Mouse (Mus musculus) lung, embryonic 14.5 days (tissue): ENCODE measurements around the gene Lbp. TPM values are rescaled to one million over a fixed set of nuclear protein-coding genes. Genes with fewer than 3 reads are reported as not detected.

Source experiments
- ATAC-seq: fragments of 200-750 bp; cut with Nextera tagmentation; 2 replicates; pipeline ENCODE4 v1.8.0; 2017; ENCODE audit warnings: mild to moderate bottlenecking, moderate TSS enrichment, moderate library complexity; ENCODE audit not compliant: insufficient read depth
- DNase-seq: peaks from one replicate; pipeline ENCODE4 v3.0.0-alpha.2; 2015
- H3K27ac ChIP-seq: fragments of 300-500 bp; sonication (generic); 2 replicates; pipeline ENCODE4 v1.5.1; 2014; ENCODE audit warnings: low read depth, mild to moderate bottlenecking, moderate library complexity
- H3K27me3 ChIP-seq: fragments of 300-500 bp; sonication (generic); 2 replicates; pipeline ENCODE4 v1.6.1; 2014; ENCODE audit warnings: low read length, control low read depth; ENCODE audit not compliant: insufficient read depth
- H3K36me3 ChIP-seq: fragments of 300-500 bp; sonication (generic); 2 replicates; pipeline ENCODE4 v1.6.1; 2014; ENCODE audit warnings: control low read depth; ENCODE audit not compliant: insufficient read depth
- H3K4me1 ChIP-seq: fragments of 300-500 bp; sonication (generic); 2 replicates; pipeline ENCODE4 v1.6.1; 2014; ENCODE audit warnings: antibody characterized with exemption, control low read depth; ENCODE audit not compliant: insufficient read depth
- H3K4me2 ChIP-seq: fragments of 300-500 bp; sonication (generic); 2 replicates; pipeline ENCODE4 v1.6.1; 2014; ENCODE audit warnings: mild to moderate bottlenecking
- H3K4me3 ChIP-seq: fragments of 300-500 bp; sonication (generic); 2 replicates; pipeline ENCODE4 v1.5.1; 2014; ENCODE audit warnings: low read depth, low read length
- H3K9ac ChIP-seq: fragments of 300-500 bp; sonication (generic); 2 replicates; pipeline ENCODE4 v1.6.1; 2014
- H3K9me3 ChIP-seq: fragments of 300-500 bp; sonication (generic); 2 replicates; pipeline ENCODE4 v1.6.1; 2016; ENCODE audit warnings: low read depth, low read length, control low read depth
- CTCF ChIP-seq: IDR thresholded peaks from 2 replicates; pipeline ENCODE4 v1.5.1; 2016; ENCODE audit warnings: antibody characterized with exemption, low read depth
- WGBS: fragments of 180-500 bp; shearing (Covaris S2); extraction: QIAGEN DNeasy Blood & Tissue Kit; methylation state at CpG from one replicate; pipeline ENCODE4 v1.1.7; 2014; 5-methylcytosine and 5-hydroxymethylcytosine counted together
- polyA plus RNA-seq: library from polyadenylated mRNA; unstranded; fragments of >200 nt; fragmentation: Nextera tagmentation; extraction: Ambion mirVana; gene quantifications from 2 replicates; pipeline ENCODE4 v1.2.1, GENCODE M21; 2014

Gene Lbp
- polyA plus RNA-seq, 1 experiment from 2014 or later = 9.9 TPM

DNA sequence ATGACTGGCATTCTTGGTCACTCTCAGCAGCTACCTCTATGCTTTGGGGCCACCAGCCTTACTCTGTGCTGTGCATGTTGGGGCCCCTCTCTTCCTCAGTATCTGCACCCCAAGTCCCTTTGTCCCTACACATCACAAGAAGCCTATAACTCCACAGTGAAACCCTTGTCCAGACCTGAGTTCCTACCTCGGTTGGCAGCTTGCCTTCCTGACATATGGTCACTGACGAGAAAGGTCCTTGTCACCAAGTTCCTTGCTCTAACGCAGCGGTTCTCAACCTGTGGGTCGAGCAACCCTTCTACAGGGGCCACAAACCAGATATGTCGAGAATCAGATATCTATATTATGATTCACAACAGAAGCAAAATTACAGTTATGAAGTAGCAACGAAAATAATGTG, 23.2 kb upstream of the Lbp start:
- Histone ChIP-seq H3K9ac (no peak overlapping the region), H3K27me3 (no peaks in the 10 kb centered on the region), H3K27ac (no peak overlapping the region), H3K9me3 (no peaks in the 10 kb centered on the region), H3K4me1 (no peaks in the 10 kb centered on the region), H3K36me3 (no peaks in the 10 kb centered on the region), H3K4me3 (no peak overlapping the region), H3K4me2 (no peak overlapping the region)
- ATAC-seq (no peak), DNase-seq (no peak)
- WGBS = 70% methylated on average over 7 of the region's 7 CpGs
- TF ChIP-seq CTCF = no peak

GRCm38 (mm10) chr2:158283771-158284170, 22.5 kb upstream of the Lbp start:
- DNase-seq = no peak
- Histone ChIP-seq H3K9me3 (no peaks in the 10 kb centered on the region), H3K9ac (no peak overlapping the region), H3K36me3 (no peaks in the 10 kb centered on the region), H3K4me1 (no peaks in the 10 kb centered on the region), H3K4me2 (no peak overlapping the region), H3K4me3 (no peak overlapping the region), H3K27ac (no peak overlapping the region), H3K27me3 (no peaks in the 10 kb centered on the region)
- no peak for TF ChIP-seq CTCF
- no peak for ATAC-seq
- WGBS = 62% methylated on average over 6 of the region's 6 CpGs

DNA sequence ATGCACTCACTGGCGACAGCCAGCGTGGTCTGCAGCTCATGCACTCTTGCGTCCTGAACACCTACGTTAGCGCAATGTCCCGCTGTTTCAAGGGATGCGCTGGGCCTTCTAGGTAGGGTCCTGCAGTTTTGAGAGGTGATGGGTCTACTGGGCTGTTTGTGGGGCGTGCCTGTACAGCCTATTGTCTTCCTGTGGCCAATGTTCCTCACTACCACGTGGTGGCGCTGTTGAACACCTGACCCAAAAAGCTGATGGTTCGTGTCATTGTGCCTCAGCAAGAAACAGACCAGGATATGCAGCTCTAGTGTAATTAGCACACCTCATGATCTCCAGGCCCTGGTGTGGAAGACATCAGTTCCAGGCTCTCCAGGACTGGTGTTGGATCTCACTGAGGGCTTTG, 21.7 kb upstream of the Lbp start:
- DNase-seq (peak; percentile 78), ATAC-seq (peak; percentile 52; the same call in 1 of the 2 replicates)
- Histone ChIP-seq H3K4me2 (no peak overlapping the region), H3K36me3 (no peaks in the 10 kb centered on the region), H3K27ac (no peak overlapping the region), H3K4me1 (no peaks in the 10 kb centered on the region), H3K4me3 (no peak overlapping the region), H3K9ac (no peak overlapping the region), H3K9me3 (no peaks in the 10 kb centered on the region), H3K27me3 (no peaks in the 10 kb centered on the region)
- TF ChIP-seq CTCF = peak; percentile 93
- 20% methylated on average over 11 of the region's 11 CpGs for WGBS

DNA sequence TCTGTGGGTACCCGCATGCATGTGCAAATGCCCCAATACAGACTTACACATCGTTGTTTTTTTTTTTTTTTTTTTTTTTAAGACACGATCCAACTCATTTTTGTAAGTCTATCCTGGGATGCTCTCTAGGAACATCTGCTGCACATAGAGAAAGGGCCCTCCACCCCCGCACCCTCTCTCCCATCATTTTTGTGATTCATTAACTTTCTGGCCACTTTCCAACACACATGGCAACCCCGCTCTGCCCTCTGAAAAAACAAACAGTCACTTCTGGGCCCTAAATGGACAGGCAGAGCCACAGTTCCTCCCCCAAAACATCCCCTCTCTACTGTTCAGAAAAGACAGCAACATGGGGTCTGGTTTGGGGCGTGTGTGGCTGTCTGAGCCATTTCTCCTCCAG, 20.6 kb upstream of the Lbp start:
- Histone ChIP-seq H3K9ac (no peak overlapping the region), H3K4me1 (no peaks in the 10 kb centered on the region), H3K27ac (no peak overlapping the region), H3K36me3 (no peaks in the 10 kb centered on the region), H3K9me3 (no peaks in the 10 kb centered on the region), H3K4me3 (no peak overlapping the region), H3K27me3 (no peaks in the 10 kb centered on the region), H3K4me2 (no peak overlapping the region)
- WGBS = 45% methylated on average over 6 of the region's 6 CpGs
- DNase-seq = no peak
- no peak for TF ChIP-seq CTCF
- ATAC-seq = no peak

- no peak overlapping the region for H3K4me3 ChIP-seq
- H3K27me3 ChIP-seq = no peaks in the 10 kb centered on the region
- no peak overlapping the region for H3K27ac ChIP-seq
- DNase-seq (peak; percentile 37), ATAC-seq (peak; percentile 74)
- no peak overlapping the region for H3K9ac ChIP-seq
- H3K4me1 ChIP-seq = no peaks in the 10 kb centered on the region
- H3K4me2 ChIP-seq = no peak overlapping the region
- WGBS = 50% methylated on average over 9 of the region's 9 CpGs
- H3K36me3 ChIP-seq = no peaks in the 10 kb centered on the region
- no peak for TF ChIP-seq CTCF
- no peaks in the 10 kb centered on the region for H3K9me3 ChIP-seq
Measured at GRCm38 (mm10) chr2:158295700-158296099, 10.6 kb upstream of the Lbp start.

DNA sequence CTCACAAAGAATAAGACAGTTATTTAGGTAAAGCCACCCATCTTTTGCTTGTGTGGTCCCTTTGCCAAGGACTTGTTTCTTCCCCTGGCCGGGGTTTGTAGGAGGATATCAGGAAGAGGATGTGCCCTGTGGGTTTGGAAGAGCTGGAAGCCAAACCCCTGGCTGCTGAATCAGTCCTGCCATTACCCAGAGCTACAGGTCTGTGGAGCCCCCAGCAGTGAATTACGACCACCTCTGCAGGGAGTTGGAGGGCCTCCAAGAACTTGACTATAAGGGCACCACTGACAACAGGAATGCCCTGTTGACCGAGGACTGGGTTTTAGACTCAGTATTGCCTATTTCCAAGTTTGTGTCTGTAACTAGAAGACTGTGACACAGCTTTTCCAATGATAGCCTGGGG, 7.1 kb upstream of the Lbp start:
- no peaks in the 10 kb centered on the region for H3K27me3 ChIP-seq
- ATAC-seq (no peak), DNase-seq (no peak)
- H3K9ac ChIP-seq = no peak overlapping the region
- no peak for TF ChIP-seq CTCF
- H3K4me1 ChIP-seq = no peaks in the 10 kb centered on the region
- no peaks in the 10 kb centered on the region for H3K36me3 ChIP-seq
- H3K9me3 ChIP-seq = no peaks in the 10 kb centered on the region
- H3K4me2 ChIP-seq = no peak overlapping the region
- WGBS = 78% methylated on average over 3 of the region's 3 CpGs
- H3K4me3 ChIP-seq = no peak overlapping the region
- H3K27ac ChIP-seq = no peak overlapping the region

DNA sequence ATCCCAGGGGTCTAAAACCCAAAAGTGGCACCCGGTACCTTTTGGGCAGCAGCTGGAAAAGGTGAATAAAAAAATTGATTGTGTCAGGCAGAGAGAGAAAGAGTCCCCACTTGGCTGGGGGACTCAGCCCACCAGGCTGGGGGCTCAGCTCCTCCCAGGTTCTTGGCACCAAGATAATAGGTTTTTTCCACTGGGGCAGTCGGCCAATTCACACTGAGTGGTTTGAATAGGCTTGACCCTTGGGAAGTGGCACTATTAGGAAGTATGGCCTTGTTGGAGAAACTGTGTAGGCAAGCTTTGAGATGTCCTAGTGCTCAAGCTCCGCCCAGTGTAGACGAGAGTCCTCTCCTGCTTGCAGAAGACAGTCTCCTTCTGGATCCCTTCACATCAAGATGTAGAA, 6.6 kb upstream of the Lbp start:
- no peaks in the 10 kb centered on the region for H3K4me1 ChIP-seq
- no peaks in the 10 kb centered on the region for H3K36me3 ChIP-seq
- no peak for TF ChIP-seq CTCF
- ATAC-seq = no peak
- WGBS = 72% methylated on average over 4 of the region's 4 CpGs
- no peak for DNase-seq
- H3K27ac ChIP-seq = no peak overlapping the region
- no peak overlapping the region for H3K9ac ChIP-seq
- 0 out of 2 replicates have a peak, but pooled peaks cover 3% of the 10 kb centered on the region for H3K9me3 ChIP-seq
- H3K4me2 ChIP-seq = no peak overlapping the region
- H3K27me3 ChIP-seq = no peaks in the 10 kb centered on the region
- H3K4me3 ChIP-seq = no peak overlapping the region

GRCm38 (mm10) chr2:158302807-158303206, 3.5 kb upstream of the Lbp start:
- DNase-seq (no peak), ATAC-seq (no peak)
- Histone ChIP-seq H3K27me3 (no peaks in the 10 kb centered on the region), H3K36me3 (no peaks in the 10 kb centered on the region), H3K9me3 (0 out of 2 replicates have a peak, but pooled peaks cover 3% of the 10 kb centered on the region), H3K4me3 (no peak overlapping the region), H3K27ac (no peak overlapping the region), H3K4me1 (peaks cover 12% of the 10 kb centered on the region; the same call in 1 of the 2 replicates), H3K9ac (no peak overlapping the region), H3K4me2 (no peak overlapping the region)
- no peak for TF ChIP-seq CTCF
- 76% methylated on average over 3 of the region's 3 CpGs for WGBS
